Mouse (Mus musculus) hindbrain, embryonic 12.5 days (tissue): ENCODE results near the gene Fam163b. TPM values are rescaled to one million over a fixed set of nuclear protein-coding genes. Genes with fewer than 3 reads are reported as not detected.

Source experiments
- ATAC-seq: fragments of 200-750 bp; cut with Nextera tagmentation; 2 replicates; pipeline ENCODE4 v1.8.0; 2017; ENCODE audit warnings: moderate TSS enrichment; ENCODE audit not compliant: low FRiP score
- H3K27ac ChIP-seq: fragments of 300-500 bp; sonication (generic); 2 replicates; pipeline ENCODE4 v1.5.1; 2016; ENCODE audit warnings: mild to moderate bottlenecking
- H3K27me3 ChIP-seq: fragments of 300-500 bp; sonication (generic); 2 replicates; pipeline ENCODE4 v1.6.1; 2016; ENCODE audit warnings: mild to moderate bottlenecking
- H3K36me3 ChIP-seq: fragments of 300-500 bp; sonication (generic); 2 replicates; pipeline ENCODE4 v1.6.1; 2016; ENCODE audit warnings: mild to moderate bottlenecking
- H3K4me1 ChIP-seq: fragments of 300-500 bp; sonication (generic); 2 replicates; pipeline ENCODE4 v1.6.1; 2016
- H3K4me2 ChIP-seq: fragments of 300-500 bp; sonication (generic); replicated peaks from 2 replicates; pipeline ENCODE4 v1.6.1; 2016; ENCODE audit warnings: mild to moderate bottlenecking
- H3K4me3 ChIP-seq: fragments of 300-500 bp; sonication (generic); 2 replicates; pipeline ENCODE4 v1.5.1; 2016; ENCODE audit warnings: mild to moderate bottlenecking
- H3K9ac ChIP-seq: fragments of 300-500 bp; sonication (generic); 2 replicates; pipeline ENCODE4 v1.6.1; 2016; ENCODE audit warnings: mild to moderate bottlenecking, moderate library complexity
- H3K9me3 ChIP-seq: fragments of 300-500 bp; sonication (generic); replicated peaks from 2 replicates; pipeline ENCODE4 v1.6.1; 2016; ENCODE audit warnings: mild to moderate bottlenecking
- WGBS: fragments of 180-500 bp; shearing (Covaris S2); methylation state at CpG from one replicate; pipeline ENCODE4 v1.1.7; 2016; 5-methylcytosine and 5-hydroxymethylcytosine counted together
- polyA plus RNA-seq: library from polyadenylated mRNA; unstranded; fragments of >200 nt; fragmentation: Nextera tagmentation; extraction: Ambion mirVana; gene quantifications from 2 replicates; pipeline ENCODE4 v1.2.1, GENCODE M21; 2016

Fam163b gene
- polyA plus RNA-seq, 1 experiment from 2014 or later: 0.43 TPM

GRCm38 (mm10) chr2:27162656-27163055 lies 20.4 kb upstream of the Fam163b start:
- no peaks in the 10 kb centered on the region for H3K9me3 ChIP-seq
- no peak overlapping the region for H3K27ac ChIP-seq
- H3K4me2 ChIP-seq: no peak overlapping the region
- peaks cover 13% of the 10 kb centered on the region for H3K4me1 ChIP-seq
- no peak for ATAC-seq
- no peaks in the 10 kb centered on the region for H3K36me3 ChIP-seq
- no peak overlapping the region for H3K4me3 ChIP-seq
- H3K27me3 ChIP-seq: peaks cover 6% of the 10 kb centered on the region
- 59% methylated on average over 11 of the region's 11 CpGs for WGBS
- no peak overlapping the region for H3K9ac ChIP-seq

- Histone ChIP-seq H3K9ac (no peak overlapping the region), H3K27me3 (peaks cover 6% of the 10 kb centered on the region), H3K4me1 (peaks cover 12% of the 10 kb centered on the region), H3K27ac (no peak overlapping the region), H3K4me3 (no peak overlapping the region), H3K36me3 (no peaks in the 10 kb centered on the region), H3K9me3 (no peaks in the 10 kb centered on the region), H3K4me2 (no peak overlapping the region)
- ATAC-seq: no peak
- WGBS: 92% methylated on average over 2 of the region's 2 CpGs
Observed at GRCm38 (mm10) chr2:27161526-27161925, 19.2 kb upstream of the Fam163b start.

GRCm38 (mm10) chr2:27156596-27156995 lies 14.3 kb upstream of the Fam163b start:
- H3K4me3 ChIP-seq: no peak overlapping the region
- H3K4me1 ChIP-seq: peaks cover 8% of the 10 kb centered on the region
- no peaks in the 10 kb centered on the region for H3K9me3 ChIP-seq
- no peaks in the 10 kb centered on the region for H3K27me3 ChIP-seq
- no peaks in the 10 kb centered on the region for H3K36me3 ChIP-seq
- no peak overlapping the region for H3K9ac ChIP-seq
- 63% methylated on average over 6 of the region's 6 CpGs for WGBS
- no peak overlapping the region for H3K27ac ChIP-seq
- H3K4me2 ChIP-seq: no peak overlapping the region
- ATAC-seq: no peak

GRCm38 (mm10) chr2:27154466-27155185 lies 12.3 kb upstream of the Fam163b start:
- H3K36me3 ChIP-seq: no peaks in the 10 kb centered on the region
- no peaks in the 10 kb centered on the region for H3K27me3 ChIP-seq
- H3K9me3 ChIP-seq: no peaks in the 10 kb centered on the region
- peaks cover 9% of the 10 kb centered on the region for H3K4me1 ChIP-seq
- H3K4me3 ChIP-seq: no peak overlapping the region
- no peak overlapping the region for H3K27ac ChIP-seq
- WGBS: 82% methylated on average over 10 of the region's 10 CpGs
- no peak overlapping the region for H3K9ac ChIP-seq
- H3K4me2 ChIP-seq: no peak overlapping the region
- ATAC-seq: no peak

GRCm38 (mm10) chr2:27149457-27149856 lies 7.2 kb upstream of the Fam163b start:
- Histone ChIP-seq H3K4me1 (peaks cover 17% of the 10 kb centered on the region), H3K9ac (no peak overlapping the region), H3K27me3 (no peaks in the 10 kb centered on the region; the same call in 1 of the 2 replicates), H3K36me3 (no peaks in the 10 kb centered on the region), H3K4me3 (no peak overlapping the region), H3K9me3 (no peaks in the 10 kb centered on the region), H3K4me2 (no peak overlapping the region), H3K27ac (no peak overlapping the region)
- no peak for ATAC-seq
- 10% methylated on average over 2 of the region's 2 CpGs for WGBS

GRCm38 (mm10) chr2:27146840-27147239 lies 4.5 kb upstream of the Fam163b start:
- Histone ChIP-seq H3K36me3 (no peaks in the 10 kb centered on the region), H3K27me3 (peaks cover 16% of the 10 kb centered on the region), H3K9me3 (no peaks in the 10 kb centered on the region), H3K27ac (no peak overlapping the region), H3K4me1 (peaks cover 18% of the 10 kb centered on the region), H3K4me2 (no peak overlapping the region), H3K9ac (no peak overlapping the region), H3K4me3 (no peak overlapping the region)
- WGBS: 85% methylated on average over 6 of the region's 6 CpGs
- ATAC-seq: no peak

- Histone ChIP-seq H3K4me1 (peaks cover 19% of the 10 kb centered on the region), H3K4me3 (no peak overlapping the region), H3K27me3 (peaks cover 35% of the 10 kb centered on the region), H3K9me3 (no peaks in the 10 kb centered on the region), H3K4me2 (no peak overlapping the region), H3K36me3 (no peaks in the 10 kb centered on the region), H3K27ac (no peak overlapping the region), H3K9ac (no peak overlapping the region)
- ATAC-seq: no peak
- 79% methylated on average over 2 of the region's 2 CpGs for WGBS
Observed at GRCm38 (mm10) chr2:27144957-27145356, 2.7 kb upstream of the Fam163b start.

GRCm38 (mm10) chr2:27138356-27138755 lies 3.9 kb downstream of the Fam163b start:
- peaks cover 6% of the 10 kb centered on the region for H3K4me1 ChIP-seq
- no peak overlapping the region for H3K4me3 ChIP-seq
- no peak overlapping the region for H3K27ac ChIP-seq
- WGBS: 70% methylated on average over 4 of the region's 4 CpGs
- H3K9me3 ChIP-seq: no peaks in the 10 kb centered on the region
- no peak overlapping the region for H3K4me2 ChIP-seq
- H3K9ac ChIP-seq: no peak overlapping the region
- no peaks in the 10 kb centered on the region for H3K36me3 ChIP-seq
- no peak for ATAC-seq
- H3K27me3 ChIP-seq: peaks cover 45% of the 10 kb centered on the region

GRCm38 (mm10) chr2:27136789-27137188 lies 5.5 kb downstream of the Fam163b start:
- peaks cover 29% of the 10 kb centered on the region for H3K27me3 ChIP-seq
- no peaks in the 10 kb centered on the region for H3K36me3 ChIP-seq
- H3K4me1 ChIP-seq: peaks cover under 1% of the 10 kb centered on the region
- H3K4me3 ChIP-seq: no peak overlapping the region
- H3K9me3 ChIP-seq: no peaks in the 10 kb centered on the region
- 75% methylated on average over 1 of the region's 1 CpGs for WGBS
- no peak overlapping the region for H3K27ac ChIP-seq
- no peak overlapping the region for H3K9ac ChIP-seq
- ATAC-seq: no peak
- no peak overlapping the region for H3K4me2 ChIP-seq

GRCm38 (mm10) chr2:27136336-27136735 lies 6.0 kb downstream of the Fam163b start:
- H3K9ac ChIP-seq: no peak overlapping the region
- WGBS: 70% methylated on average over 3 of the region's 3 CpGs
- H3K27ac ChIP-seq: no peak overlapping the region
- no peak for ATAC-seq
- no peaks in the 10 kb centered on the region for H3K36me3 ChIP-seq
- no peaks in the 10 kb centered on the region for H3K9me3 ChIP-seq
- no peak overlapping the region for H3K4me2 ChIP-seq
- H3K4me3 ChIP-seq: no peak overlapping the region
- H3K4me1 ChIP-seq: no peaks in the 10 kb centered on the region
- H3K27me3 ChIP-seq: peaks cover 25% of the 10 kb centered on the region

GRCm38 (mm10) chr2:27135935-27136334 lies 6.4 kb downstream of the Fam163b start:
- no peaks in the 10 kb centered on the region for H3K36me3 ChIP-seq
- ATAC-seq: no peak
- H3K9ac ChIP-seq: no peak overlapping the region
- H3K9me3 ChIP-seq: no peaks in the 10 kb centered on the region
- H3K4me3 ChIP-seq: no peak overlapping the region
- WGBS: 88% methylated on average over 5 of the region's 5 CpGs
- H3K27me3 ChIP-seq: peaks cover 21% of the 10 kb centered on the region
- no peaks in the 10 kb centered on the region for H3K4me1 ChIP-seq
- H3K27ac ChIP-seq: no peak overlapping the region
- no peak overlapping the region for H3K4me2 ChIP-seq

GRCm38 (mm10) chr2:27128990-27129389 lies 13.3 kb downstream of the Fam163b start:
- ATAC-seq: no peak
- H3K27me3 ChIP-seq: 0 out of 2 replicates have a peak, but pooled peaks cover 6% of the 10 kb centered on the region
- 65% methylated on average over 3 of the region's 3 CpGs for WGBS

GRCm38 (mm10) chr2:27126496-27126895 lies 15.8 kb downstream of the Fam163b start:
- no peak overlapping the region for H3K4me3 ChIP-seq
- ATAC-seq: no peak
- peaks cover 17% of the 10 kb centered on the region for H3K4me1 ChIP-seq
- 0 out of 2 replicates have a peak, but pooled peaks cover 6% of the 10 kb centered on the region for H3K27me3 ChIP-seq
- H3K4me2 ChIP-seq: no peak overlapping the region
- no peak overlapping the region for H3K9ac ChIP-seq
- H3K27ac ChIP-seq: no peak overlapping the region
- H3K9me3 ChIP-seq: no peaks in the 10 kb centered on the region
- WGBS: 51% methylated on average over 4 of the region's 4 CpGs
- no peaks in the 10 kb centered on the region for H3K36me3 ChIP-seq

More at GRCm38 (mm10) chr2:27128990-27129389, 13.3 kb downstream of the Fam163b start:
- Histone ChIP-seq H3K36me3 (no peaks in the 10 kb centered on the region), H3K4me2 (no peak overlapping the region), H3K27ac (no peak overlapping the region), H3K9me3 (no peaks in the 10 kb centered on the region), H3K4me1 (no peaks in the 10 kb centered on the region), H3K9ac (no peak overlapping the region), H3K4me3 (no peak overlapping the region)
